Mouse (Mus musculus): ENCODE data around the gene AU022252.
"Not testable (repeated sequence)": the region's sequence is repeated elsewhere in the genome, so short reads cannot be mapped to it uniquely, and the experiment has no call there.

Gene AU022252

GRCm38 (mm10) chr4:119232410-119233255 is at the start of gene AU022252, which contains the start of gene P3h1:
TSS of gene AU022252 (minus strand) at chr4:119232712.
TSS of gene P3h1 (plus strand) at chr4:119232915.
- DNase-seq (ENCODE audit: low spot score): peak; percentile 99

- not testable (repeated sequence) for DNase-seq (ENCODE audit: low spot score)
Measured at GRCm38 (mm10) chr4:119278784-119279183, 46.3 kb upstream of the AU022252 start.

GRCm38 (mm10) chr4:119275726-119276125 is 43.2 kb upstream of the AU022252 start:
- no peak for DNase-seq (ENCODE audit: low spot score)

GRCm38 (mm10) chr4:119275226-119275625 is 42.7 kb upstream of the AU022252 start:
- no peak for DNase-seq (ENCODE audit: low spot score)

- no peak for DNase-seq (ENCODE audit: low spot score)
Measured at GRCm38 (mm10) chr4:119274627-119275026, 42.1 kb upstream of the AU022252 start.

GRCm38 (mm10) chr4:119266606-119267005 is 34.1 kb upstream of the AU022252 start:
- DNase-seq (ENCODE audit: low spot score): no peak

- DNase-seq (ENCODE audit: low spot score): no peak
Measured at GRCm38 (mm10) chr4:119263459-119263858, 30.9 kb upstream of the AU022252 start.

- no peak for DNase-seq (ENCODE audit: low spot score)
Measured at GRCm38 (mm10) chr4:119262483-119262882, 30.0 kb upstream of the AU022252 start.

GRCm38 (mm10) chr4:119261087-119261713 is 28.7 kb upstream of the AU022252 start:
- no peak for DNase-seq (ENCODE audit: low spot score)

- no peak for DNase-seq (ENCODE audit: low spot score)
Measured at GRCm38 (mm10) chr4:119259344-119260254, 27.1 kb upstream of the AU022252 start.

- DNase-seq (ENCODE audit: low spot score): no peak
Measured at GRCm38 (mm10) chr4:119257083-119257482, 24.6 kb upstream of the AU022252 start.

GRCm38 (mm10) chr4:119255351-119255750 is 22.8 kb upstream of the AU022252 start, which contains the start of gene Cldn19:
TSS of gene Cldn19 (plus strand) at chr4:119255414.
- no peak for DNase-seq (ENCODE audit: low spot score)

- DNase-seq (ENCODE audit: low spot score): no peak
Measured at GRCm38 (mm10) chr4:119254012-119254618, 21.6 kb upstream of the AU022252 start.

GRCm38 (mm10) chr4:119252025-119252808 is 19.7 kb upstream of the AU022252 start:
- DNase-seq (ENCODE audit: low spot score): no peak

GRCm38 (mm10) chr4:119248407-119248965 is 16.0 kb upstream of the AU022252 start:
- DNase-seq (ENCODE audit: low spot score): no peak

- DNase-seq (ENCODE audit: low spot score): no peak
Measured at GRCm38 (mm10) chr4:119247462-119248235, 15.1 kb upstream of the AU022252 start.

- no peak for DNase-seq (ENCODE audit: low spot score)
Measured at GRCm38 (mm10) chr4:119246688-119247225, 14.2 kb upstream of the AU022252 start.

GRCm38 (mm10) chr4:119245961-119246360 is 13.4 kb upstream of the AU022252 start:
- DNase-seq (ENCODE audit: low spot score): no peak

GRCm38 (mm10) chr4:119245556-119245955 is 13.0 kb upstream of the AU022252 start:
- no peak for DNase-seq (ENCODE audit: low spot score)

Measured in left cerebral cortex, adult 11 months (tissue).